Mouse (Mus musculus) C2C12 (cell line): Measurements from ENCODE around the gene Schip1. TPM values are rescaled to one million over a fixed set of nuclear protein-coding genes. Genes with fewer than 3 reads are reported as not detected.

Experiments
- H3K27me3 ChIP-seq: one replicate; pipeline ENCODE4 v1.6.1; 2011; ENCODE audit not compliant: control insufficient read depth, insufficient read depth, insufficient read length
- H3K36me3 ChIP-seq: one replicate; pipeline ENCODE4 v1.6.1; 2011; ENCODE audit not compliant: control insufficient read depth, insufficient read depth
- H3K4me3 ChIP-seq: one replicate; pipeline ENCODE4 v1.5.1; 2011; ENCODE audit warnings: mild to moderate bottlenecking, control low read depth; ENCODE audit not compliant: poor library complexity, insufficient read depth, severe bottlenecking
- H3K79me2 ChIP-seq: one replicate; pipeline ENCODE4 v1.6.1; 2011; ENCODE audit not compliant: control insufficient read depth, insufficient read depth
- H3K79me3 ChIP-seq: one replicate; pipeline ENCODE4 v1.6.1; 2011; ENCODE audit warnings: low read depth, control low read depth
- H3ac ChIP-seq: one replicate; pipeline ENCODE3; 2011; ENCODE audit warnings: low read depth; ENCODE audit not compliant: control insufficient read depth, insufficient read length
- CEBPB ChIP-seq: IDR thresholded peaks from one replicate; pipeline ENCODE4 v1.6.1; 2011; ENCODE audit warnings: low read depth, mild to moderate bottlenecking, control low read depth, moderate library complexity
- CTCF ChIP-seq: IDR thresholded peaks from one replicate; pipeline ENCODE4 v1.5.1; 2011; ENCODE audit not compliant: control insufficient read depth, insufficient read depth, insufficient read length
- FOSL1 ChIP-seq: IDR thresholded peaks from one replicate; pipeline ENCODE4 v1.8.0; 2011; ENCODE audit warnings: mild to moderate bottlenecking, low read length; ENCODE audit not compliant: poor library complexity, insufficient read depth, severe bottlenecking
- MAX ChIP-seq: IDR thresholded peaks from one replicate; pipeline ENCODE4 v1.6.1; 2011; ENCODE audit warnings: mild to moderate bottlenecking, control low read depth
- MYOD1 ChIP-seq: IDR thresholded peaks from one replicate; pipeline ENCODE4 v1.6.1; 2011; ENCODE audit warnings: low read depth; ENCODE audit not compliant: control insufficient read depth, insufficient read length
- MYOG ChIP-seq: IDR thresholded peaks from one replicate; pipeline ENCODE4 v1.6.1; 2011; ENCODE audit not compliant: control insufficient read depth, insufficient read length; ENCODE audit errors: extremely low read depth
- USF1 ChIP-seq: IDR thresholded peaks from one replicate; pipeline ENCODE4 v1.6.1; 2011; ENCODE audit warnings: low read depth, mild to moderate bottlenecking, control low read depth, moderate library complexity
- polyA plus RNA-seq: library from polyadenylated mRNA; unstranded; fragments of >200 nt; fragmentation: generic; extraction: Trizol; gene quantifications from one replicate; pipeline ENCODE4 v1.2.1, GENCODE M21; 2012; ENCODE audit warnings: missing spikeins

Gene Schip1
- polyA plus RNA-seq, 1 experiment = 28.6 TPM

- H3ac ChIP-seq = no peak overlapping the region
- peaks cover 4% of the 10 kb centered on the region for H3K36me3 ChIP-seq
- TF ChIP-seq MYOD1 (no peak), CEBPB (no peak), FOSL1 (no peak), MYOG (no peak), USF1 (no peak), CTCF (no peak), MAX (no peak)
- H3K79me2 ChIP-seq = peaks cover 94% of the 10 kb centered on the region
- no peaks in the 10 kb centered on the region for H3K27me3 ChIP-seq
- H3K79me3 ChIP-seq = peaks cover 57% of the 10 kb centered on the region
- no peak overlapping the region for H3K4me3 ChIP-seq
Measured at GRCm38 (mm10) chr3:68510872-68511271, 446.3 kb downstream of the Schip1 start.

- TF ChIP-seq FOSL1 (no peak), MAX (no peak), MYOD1 (no peak), MYOG (no peak), CTCF (no peak), CEBPB (no peak), USF1 (no peak)
- peaks cover 61% of the 10 kb centered on the region for H3K79me3 ChIP-seq
- no peak overlapping the region for H3K4me3 ChIP-seq
- no peaks in the 10 kb centered on the region for H3K27me3 ChIP-seq
- H3K36me3 ChIP-seq = peaks cover 4% of the 10 kb centered on the region
- H3ac ChIP-seq = no peak overlapping the region
- peaks cover 95% of the 10 kb centered on the region for H3K79me2 ChIP-seq
Measured at GRCm38 (mm10) chr3:68511744-68512143, 447.1 kb downstream of the Schip1 start.

- Histone ChIP-seq H3K27me3 (no peaks in the 10 kb centered on the region), H3K79me2 (peaks cover 95% of the 10 kb centered on the region), H3K36me3 (peaks cover 10% of the 10 kb centered on the region), H3ac (no peak overlapping the region), H3K79me3 (peaks cover 61% of the 10 kb centered on the region), H3K4me3 (no peak overlapping the region)
- TF ChIP-seq CTCF = no peak
- TF ChIP-seq FOSL1 = no peak
Measured at GRCm38 (mm10) chr3:68512327-68512726, 447.7 kb downstream of the Schip1 start.

- H3K36me3 ChIP-seq = peaks cover 18% of the 10 kb centered on the region
- no peak for TF ChIP-seq MYOG
- TF ChIP-seq MYOD1 = no peak
- TF ChIP-seq MAX = no peak
- no peak for TF ChIP-seq USF1
- no peak for TF ChIP-seq CTCF
- TF ChIP-seq CEBPB = no peak
- no peak for TF ChIP-seq FOSL1
- peaks cover 72% of the 10 kb centered on the region for H3K79me3 ChIP-seq
- H3K4me3 ChIP-seq = no peak overlapping the region
- H3K79me2 ChIP-seq = peaks cover 97% of the 10 kb centered on the region
- no peak overlapping the region for H3ac ChIP-seq
- H3K27me3 ChIP-seq = no peaks in the 10 kb centered on the region
Measured at GRCm38 (mm10) chr3:68513340-68514119, 448.9 kb downstream of the Schip1 start.

GRCm38 (mm10) chr3:68514120-68514497, 449.5 kb downstream of the Schip1 start:
- Histone ChIP-seq H3K27me3 (no peaks in the 10 kb centered on the region), H3ac (no peak overlapping the region), H3K36me3 (peaks cover 18% of the 10 kb centered on the region), H3K4me3 (no peak overlapping the region), H3K79me3 (peaks cover 74% of the 10 kb centered on the region), H3K79me2 (peaks cover 94% of the 10 kb centered on the region)
- TF ChIP-seq MYOG (no peak), USF1 (no peak), FOSL1 (no peak), MYOD1 (no peak), MAX (no peak), CTCF (no peak), CEBPB (no peak)

- peaks cover 18% of the 10 kb centered on the region for H3K36me3 ChIP-seq
- H3K4me3 ChIP-seq = no peak overlapping the region
- TF ChIP-seq MAX (no peak), CEBPB (no peak), USF1 (no peak), MYOD1 (no peak), CTCF (no peak), FOSL1 (no peak), MYOG (no peak)
- H3K79me3 ChIP-seq = peaks cover 69% of the 10 kb centered on the region
- H3K79me2 ChIP-seq = peaks cover 88% of the 10 kb centered on the region
- H3K27me3 ChIP-seq = no peaks in the 10 kb centered on the region
- no peak overlapping the region for H3ac ChIP-seq
Measured at GRCm38 (mm10) chr3:68514717-68515116, 450.1 kb downstream of the Schip1 start.
